Mouse (Mus musculus): ENCODE measurements around the gene Usp48. TPM values are rescaled to one million over a fixed set of nuclear protein-coding genes. Genes with fewer than 3 reads are reported as not detected.

Gene Usp48
- 20.2 and 27.4 TPM in 2 replicates for polyA plus RNA-seq (2012; rRNA removed)
- polyA plus RNA-seq (2014; fragmentation: Nextera tagmentation; extraction: Ambion mirVana) = 25.9 and 29.6 TPM in 2 replicates

DNA sequence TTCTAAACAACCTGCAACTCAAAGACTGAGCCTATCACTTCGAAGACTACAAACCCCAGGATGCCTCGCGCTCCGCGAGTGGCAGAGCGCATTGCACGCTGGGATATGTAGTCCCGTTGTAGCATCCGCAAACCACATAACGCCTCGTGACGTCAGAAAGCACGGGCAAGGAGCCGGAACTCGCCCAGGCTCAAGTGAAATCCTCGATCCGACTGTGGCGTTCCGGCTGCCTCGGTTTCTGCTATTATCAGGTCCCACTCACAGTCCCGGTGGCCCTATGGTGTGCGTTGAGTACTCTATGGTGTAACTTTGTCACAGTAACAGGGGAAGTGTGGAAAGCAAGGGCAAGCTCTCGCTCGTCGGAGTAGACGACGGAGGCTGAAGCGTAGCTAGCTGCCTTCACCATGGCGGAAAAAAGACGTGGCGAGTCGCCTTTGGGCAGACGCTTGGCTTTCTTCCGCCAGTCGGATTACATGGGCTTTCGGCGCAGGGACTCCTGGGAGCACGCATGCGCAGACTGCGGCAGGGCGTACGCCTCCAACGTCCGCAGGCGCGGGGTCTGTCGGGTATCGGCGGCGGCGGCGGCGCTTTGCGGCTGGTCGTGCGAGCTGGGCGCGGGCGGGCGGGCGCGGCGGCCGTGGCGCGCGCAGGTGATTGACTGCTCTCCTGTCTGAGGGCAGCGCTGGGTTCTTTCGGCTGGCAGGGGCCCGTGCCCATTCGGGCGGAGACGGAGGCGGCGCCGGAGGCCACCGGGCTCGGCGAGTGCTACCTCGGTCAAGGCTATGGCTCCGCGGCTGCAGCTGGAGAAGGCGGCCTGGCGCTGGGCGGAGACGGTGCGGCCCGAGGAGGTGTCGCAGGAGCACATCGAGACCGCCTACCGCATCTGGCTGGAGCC lies at the start of gene Usp48:
Usp48 (plus strand) TSS at position 155 of the 895 bp plus-strand sequence.
- peak within 1 kb of the TSS; percentile 92 for H3K9ac ChIP-seq (replicated peaks)
- H3K27me3 ChIP-seq (ENCODE audit: control insufficient read depth, insufficient read depth, low read length) = no peaks in the 10 kb centered on the region
- WGBS (ENCODE audit: insufficient replicate concordance) = under 1% methylated on average over 92 of the region's 92 CpGs
- H3K4me3 ChIP-seq (ENCODE audit: insufficient read depth in 1 of 2, low read depth in 2 of 2, low read length in 2 of 2) = peak within 1 kb of the TSS; percentile 76 to 94
- no peaks in the 10 kb centered on the region for H3K9me3 ChIP-seq (ENCODE audit: control insufficient read depth, low read length)
- TF ChIP-seq CTCF (IDR thresholded peaks at IDR 0.05; ENCODE audit: low read depth) (peak; percentile 7; the same call in 1 of the 2 replicates), EP300 (IDR thresholded peaks at IDR 0.05; ENCODE audit: low read depth) (0 out of 2 replicates have a peak, but pooled peaks have one; percentile 37)
- ATAC-seq (ENCODE audit: insufficient read depth) = peak; percentile 93
- DNase-seq (ENCODE audit: low read depth in 3 of 3, low spot score in 3 of 3) = peak; percentile 95 to 96 (median 95)
- H3K4me1 ChIP-seq (replicated peaks; ENCODE audit: control insufficient read depth in 2 of 2, insufficient read depth in 2 of 2, low read length in 1 of 2) = peaks cover 18 to 19% of the 10 kb centered on the region in 2 experiments
- H3K4me2 ChIP-seq (ENCODE audit: low read depth) = peak within 1 kb of the TSS; percentile 78
- peak within 1 kb of the TSS; percentile 98 for H3K27ac ChIP-seq
- H3K36me3 ChIP-seq (replicated peaks; ENCODE audit: control insufficient read depth, insufficient read depth, low read depth) = no peaks in the 10 kb centered on the region

DNA sequence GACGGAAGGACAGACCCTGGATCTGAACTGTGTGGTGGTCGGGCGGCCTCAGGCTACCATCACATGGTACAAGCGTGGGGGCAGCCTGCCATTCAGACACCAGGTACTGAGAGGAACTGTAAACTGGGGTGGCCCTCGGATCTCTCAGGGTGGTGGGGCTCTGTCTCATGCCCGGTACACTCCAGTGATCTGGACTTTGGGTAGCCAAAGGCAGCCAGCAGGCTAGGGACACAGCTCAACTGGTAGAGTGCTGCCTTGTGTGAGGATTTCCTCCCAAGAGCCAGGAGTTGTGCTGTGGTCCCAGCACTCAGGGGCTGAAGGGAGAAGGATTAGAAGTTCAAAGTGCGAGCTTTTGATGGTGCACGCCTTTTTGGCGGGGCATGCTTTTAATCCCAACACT lies 48.0 kb upstream of the Usp48 start:
- Histone ChIP-seq H3K27me3 (ENCODE audit: control insufficient read depth, insufficient read depth, low read length) (no peaks in the 10 kb centered on the region), H3K9me3 (ENCODE audit: control insufficient read depth, low read length) (no peaks in the 10 kb centered on the region), H3K4me3 (ENCODE audit: insufficient read depth in 1 of 2, low read depth in 2 of 2, low read length in 2 of 2) (no peak overlapping the region), H3K4me2 (ENCODE audit: low read depth) (no peak overlapping the region), H3K4me1 (replicated peaks; ENCODE audit: control insufficient read depth in 2 of 2, insufficient read depth in 2 of 2, low read length in 1 of 2) (no peaks in the 10 kb centered on the region), H3K36me3 (replicated peaks; ENCODE audit: control insufficient read depth, insufficient read depth, low read depth) (no peaks in the 10 kb centered on the region), H3K9ac (replicated peaks) (no peak overlapping the region), H3K27ac (no peak overlapping the region)
- DNase-seq (ENCODE audit: low read depth in 3 of 3, low spot score in 3 of 3) (no peak), ATAC-seq (ENCODE audit: insufficient read depth) (no peak)
- WGBS (ENCODE audit: insufficient replicate concordance) = 71% methylated on average over 9 of the region's 9 CpGs
- TF ChIP-seq EP300 (IDR thresholded peaks at IDR 0.05; ENCODE audit: low read depth) (no peak), CTCF (IDR thresholded peaks at IDR 0.05; ENCODE audit: low read depth) (no peak)

DNA sequence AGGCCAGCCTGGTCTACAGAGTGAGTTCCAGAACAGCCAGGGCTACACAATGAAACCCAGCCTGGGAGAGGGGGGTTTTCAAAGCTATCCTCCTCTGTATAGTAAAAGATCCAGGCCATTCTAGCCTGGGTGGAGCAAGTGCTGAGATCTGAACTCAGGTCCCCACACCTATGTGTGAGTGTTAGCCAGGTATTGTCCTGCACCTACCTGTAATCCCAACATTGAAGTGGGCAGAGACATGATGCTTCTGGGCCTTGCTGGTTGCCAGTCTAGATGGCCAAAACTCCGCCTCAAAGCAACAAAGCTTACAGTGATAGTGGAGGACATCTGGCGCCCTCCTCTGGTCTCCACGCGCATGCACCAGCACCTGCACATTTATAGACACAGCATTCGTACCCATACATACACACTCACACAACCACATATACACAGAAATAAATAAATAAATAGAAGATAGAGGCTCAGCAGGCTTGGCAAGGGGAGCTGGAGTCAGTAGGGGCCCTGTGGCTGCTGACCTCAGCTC lies 47.5 kb upstream of the Usp48 start:
- H3K9ac ChIP-seq (replicated peaks) = no peak overlapping the region
- DNase-seq (ENCODE audit: low read depth in 3 of 3, low spot score in 3 of 3) (peak in 1 of 3 experiments; percentile 9), ATAC-seq (ENCODE audit: insufficient read depth) (no peak)
- no peaks in the 10 kb centered on the region for H3K36me3 ChIP-seq (replicated peaks; ENCODE audit: control insufficient read depth, insufficient read depth, low read depth)
- H3K27me3 ChIP-seq (ENCODE audit: control insufficient read depth, insufficient read depth, low read length) = no peaks in the 10 kb centered on the region
- H3K4me1 ChIP-seq (replicated peaks; ENCODE audit: control insufficient read depth in 2 of 2, insufficient read depth in 2 of 2, low read length in 1 of 2) = no peaks in the 10 kb centered on the region
- no peaks in the 10 kb centered on the region for H3K9me3 ChIP-seq (ENCODE audit: control insufficient read depth, low read length)
- no peak overlapping the region for H3K27ac ChIP-seq
- WGBS (ENCODE audit: insufficient replicate concordance) = 56% methylated on average over 5 of the region's 5 CpGs
- H3K4me3 ChIP-seq (ENCODE audit: insufficient read depth in 1 of 2, low read depth in 2 of 2, low read length in 2 of 2) = no peak overlapping the region
- no peak for TF ChIP-seq EP300 (IDR thresholded peaks at IDR 0.05; ENCODE audit: low read depth)
- TF ChIP-seq CTCF (IDR thresholded peaks at IDR 0.05; ENCODE audit: low read depth) = peak; percentile 74
- H3K4me2 ChIP-seq (ENCODE audit: low read depth) = no peak overlapping the region

DNA sequence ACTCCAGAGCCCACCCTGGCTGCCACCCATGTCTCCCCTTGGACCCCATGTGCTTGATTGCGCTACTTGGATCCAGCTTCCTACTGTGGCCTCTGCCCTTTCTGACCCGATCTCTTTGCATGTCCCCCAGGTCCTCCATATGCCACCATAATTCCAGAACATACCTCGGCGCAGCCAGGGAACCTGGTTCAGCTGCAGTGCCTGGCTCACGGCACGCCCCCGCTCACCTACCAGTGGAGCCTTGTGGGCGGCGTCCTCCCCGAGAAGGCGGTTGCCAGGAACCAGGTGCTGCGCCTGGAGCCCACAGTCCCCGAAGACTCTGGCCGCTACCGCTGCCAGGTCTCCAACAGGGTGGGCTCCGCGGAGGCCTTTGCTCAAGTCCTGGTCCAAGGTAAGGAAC lies 40.1 kb upstream of the Usp48 start:
- WGBS (ENCODE audit: insufficient replicate concordance) = 86% methylated on average over 17 of the region's 17 CpGs
- Histone ChIP-seq H3K27ac (no peak overlapping the region), H3K36me3 (replicated peaks; ENCODE audit: control insufficient read depth, insufficient read depth, low read depth) (no peaks in the 10 kb centered on the region)

DNA sequence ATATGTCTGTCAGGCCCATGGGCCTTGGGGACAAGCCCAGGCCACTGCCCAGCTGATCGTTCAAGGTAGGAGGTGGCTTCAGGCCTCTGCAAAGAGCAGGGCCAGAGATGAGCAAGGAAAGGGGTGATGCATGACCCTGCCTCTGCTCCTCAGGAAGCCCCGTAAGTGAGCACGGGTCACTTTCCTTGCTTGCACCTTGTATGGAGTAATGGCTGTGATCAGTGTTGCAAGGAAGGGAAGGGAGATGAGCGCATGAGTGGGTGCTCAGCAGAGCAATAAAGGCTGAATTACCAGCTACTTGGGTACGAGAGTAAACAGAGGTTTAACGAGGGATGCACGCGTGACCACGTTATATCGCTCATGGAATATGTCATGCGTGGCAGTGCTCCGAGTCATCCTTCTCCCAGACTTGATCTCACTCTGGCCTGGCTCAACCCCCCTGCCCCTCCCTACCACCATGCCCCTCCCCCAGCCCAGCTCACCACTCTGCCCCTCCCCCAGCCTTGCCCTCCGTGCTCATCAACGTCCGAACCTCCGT lies 36.8 kb upstream of the Usp48 start:
- Histone ChIP-seq H3K4me3 (ENCODE audit: insufficient read depth in 1 of 2, low read depth in 2 of 2, low read length in 2 of 2) (no peak overlapping the region), H3K27me3 (ENCODE audit: control insufficient read depth, insufficient read depth, low read length) (no peaks in the 10 kb centered on the region), H3K9me3 (ENCODE audit: control insufficient read depth, low read length) (no peaks in the 10 kb centered on the region), H3K9ac (replicated peaks) (no peak overlapping the region), H3K27ac (no peak overlapping the region), H3K4me2 (ENCODE audit: low read depth) (no peak overlapping the region), H3K4me1 (replicated peaks; ENCODE audit: control insufficient read depth in 2 of 2, insufficient read depth in 2 of 2, low read length in 1 of 2) (no peaks in the 10 kb centered on the region), H3K36me3 (replicated peaks; ENCODE audit: control insufficient read depth, insufficient read depth, low read depth) (no peaks in the 10 kb centered on the region)
- no peak for ATAC-seq (ENCODE audit: insufficient read depth)
- 79% methylated on average over 16 of the region's 16 CpGs for WGBS (ENCODE audit: insufficient replicate concordance)
- DNase-seq (ENCODE audit: low read depth in 3 of 3, low spot score in 3 of 3) = no peak
- TF ChIP-seq CTCF (IDR thresholded peaks at IDR 0.05; ENCODE audit: low read depth) (no peak), EP300 (IDR thresholded peaks at IDR 0.05; ENCODE audit: low read depth) (no peak)

More for the DNA sequence above, 40.1 kb upstream of the Usp48 start:
- H3K27me3 ChIP-seq (ENCODE audit: control insufficient read depth, insufficient read depth, low read length) = no peaks in the 10 kb centered on the region
- no peak overlapping the region for H3K4me3 ChIP-seq (ENCODE audit: insufficient read depth in 1 of 2, low read depth in 2 of 2, low read length in 2 of 2)
- DNase-seq (ENCODE audit: low read depth in 3 of 3, low spot score in 3 of 3) = no peak
- ATAC-seq (ENCODE audit: insufficient read depth) = no peak
- no peak overlapping the region for H3K4me2 ChIP-seq (ENCODE audit: low read depth)
- H3K4me1 ChIP-seq (replicated peaks; ENCODE audit: control insufficient read depth in 2 of 2, insufficient read depth in 2 of 2, low read length in 1 of 2) = no peaks in the 10 kb centered on the region
- H3K9me3 ChIP-seq (ENCODE audit: control insufficient read depth, low read length) = no peaks in the 10 kb centered on the region
- H3K9ac ChIP-seq (replicated peaks) = no peak overlapping the region
- TF ChIP-seq EP300 (IDR thresholded peaks at IDR 0.05; ENCODE audit: low read depth) (no peak), CTCF (IDR thresholded peaks at IDR 0.05; ENCODE audit: low read depth) (no peak)

Data from liver, embryonic 14.5 days (tissue).